ENCODE assay signal across 22 mouse cellular contexts in genomic region chr3:128122111-128122510, GRCm38 (mm10).
DNase-seq lines count a peak whose midpoint lies in the region; ATAC-seq and TF ChIP-seq lines count a peak whose summit lies in the region.
"Had no signal": no experiment of that assay in that cellular context is flagged by ENCODE, and none has a peak within 500 bp of the region (broad histone marks: within the 10 kb centered on the region; RNA-seq: fewer than 3 reads in every experiment).

No protein-coding gene starts in this region.

- 0 out of 2 replicates have a peak overlapping the region, but pooled peaks have one; percentile 16 for H3K27ac ChIP-seq in hindbrain, embryonic 10.5 days
- H3K27ac ChIP-seq in hindbrain, embryonic 13.5 days, result no peak overlapping the region
- no peak overlapping the region for H3K27ac ChIP-seq in midbrain, embryonic 14.5 days (replicated peaks; ENCODE audit: low read depth, low read length)
- no peak overlapping the region for H3K27ac ChIP-seq in midbrain, postnatal 0 days (ENCODE audit: low read depth, low read length)
- H3K27ac ChIP-seq: embryonic facial prominence, embryonic 15.5 days; hindbrain, embryonic 12.5 days; left cerebral cortex, adult 2 months; neural tube, embryonic 12.5 days had no signal

- 81% methylated on average over 6 of the region's 6 CpGs for WGBS in hindbrain, embryonic 10.5 days
- WGBS in hindbrain, embryonic 13.5 days, result 76% methylated on average over 6 of the region's 6 CpGs
- WGBS in midbrain, embryonic 14.5 days, result 50% methylated on average over 6 of the region's 6 CpGs
- WGBS in midbrain, postnatal 0 days, result 47% methylated on average over 6 of the region's 6 CpGs

- no peak overlapping the region for H3K4me2 ChIP-seq in hindbrain, embryonic 13.5 days
- H3K4me2 ChIP-seq in midbrain, embryonic 14.5 days (ENCODE audit: low read length), result no peak overlapping the region
- no peak overlapping the region for H3K4me2 ChIP-seq in midbrain, postnatal 0 days (ENCODE audit: low read depth, low read length, poor library complexity, severe bottlenecking)
- H3K4me2 ChIP-seq: embryonic facial prominence, embryonic 15.5 days; hindbrain, embryonic 12.5 days; neural tube, embryonic 12.5 days had no signal

- DNase-seq in hindbrain, embryonic 10.5 days (ENCODE audit: low spot score), result no peak
- DNase-seq in midbrain, embryonic 14.5 days, result peak; percentile 27
- no peak for DNase-seq in midbrain, postnatal 0 days (ENCODE audit: low spot score)
- DNase-seq in thymus, adult 18-20 months, result peak; percentile 14 to 27
- peak; percentile 70 for DNase-seq in thymus, postnatal 4 days
- no peak for DNase-seq in frontal cortex, postnatal 25 days (ENCODE audit: low spot score in 2 of 2)
- DNase-seq in heart, postnatal 4 days, result no peak
- DNase-seq: adrenal gland, adult 2 months; cerebellum, postnatal 14 days; embryo, embryonic 11 days; forebrain, postnatal 0 days; kidney, adult 8-10 months; kidney, postnatal 14 days; left cerebral cortex, postnatal 4 days; liver; lung, postnatal 4 days; right cerebral cortex, adult 18-20 months had no signal

- H3K27me3 ChIP-seq in hindbrain, embryonic 10.5 days (ENCODE audit: insufficient read depth, poor library complexity, severe bottlenecking), result no peaks in the 10 kb centered on the region
- H3K27me3 ChIP-seq in hindbrain, embryonic 13.5 days, result no peaks in the 10 kb centered on the region
- H3K27me3 ChIP-seq in midbrain, embryonic 14.5 days (ENCODE audit: control insufficient read depth, insufficient read depth, low read length), result no peaks in the 10 kb centered on the region
- H3K27me3 ChIP-seq in midbrain, postnatal 0 days (ENCODE audit: insufficient read depth, low read length), result no peaks in the 10 kb centered on the region
- H3K27me3 ChIP-seq: embryonic facial prominence, embryonic 15.5 days; hindbrain, embryonic 12.5 days; neural tube, embryonic 12.5 days had no signal

- no peak for TF ChIP-seq CTCF in midbrain, postnatal 0 days (IDR thresholded peaks at IDR 0.05)

- no peak overlapping the region for H3K4me3 ChIP-seq in hindbrain, embryonic 10.5 days
- no peak overlapping the region for H3K4me3 ChIP-seq in hindbrain, embryonic 13.5 days
- H3K4me3 ChIP-seq in midbrain, embryonic 14.5 days (replicated peaks; ENCODE audit: low read depth, low read length), result no peak overlapping the region
- no peak overlapping the region for H3K4me3 ChIP-seq in midbrain, postnatal 0 days (ENCODE audit: low read depth, low read length)
- H3K4me3 ChIP-seq: embryonic facial prominence, embryonic 15.5 days; hindbrain, embryonic 12.5 days; left cerebral cortex, adult 2 months; neural tube, embryonic 12.5 days had no signal

- H3K9me3 ChIP-seq in hindbrain, embryonic 10.5 days, result no peaks in the 10 kb centered on the region
- no peaks in the 10 kb centered on the region for H3K9me3 ChIP-seq in hindbrain, embryonic 13.5 days
- no peaks in the 10 kb centered on the region for H3K9me3 ChIP-seq in midbrain, embryonic 14.5 days (ENCODE audit: control insufficient read depth, low read length)
- no peaks in the 10 kb centered on the region for H3K9me3 ChIP-seq in midbrain, postnatal 0 days (ENCODE audit: low read length)
- H3K9me3 ChIP-seq: embryonic facial prominence, embryonic 15.5 days; hindbrain, embryonic 12.5 days; neural tube, embryonic 12.5 days had no signal

- H3K9ac ChIP-seq in hindbrain, embryonic 13.5 days, result no peak overlapping the region
- no peak overlapping the region for H3K9ac ChIP-seq in midbrain, embryonic 14.5 days (replicated peaks; ENCODE audit: low read length)
- H3K9ac ChIP-seq in midbrain, postnatal 0 days (replicated peaks; ENCODE audit: low read length, poor library complexity, severe bottlenecking), result no peak overlapping the region
- H3K9ac ChIP-seq: embryonic facial prominence, embryonic 15.5 days; forebrain, postnatal 0 days; hindbrain, embryonic 12.5 days; neural tube, embryonic 12.5 days had no signal

- no peak for ATAC-seq in hindbrain, embryonic 13.5 days (ENCODE audit: low FRiP score)
- no peak; the same call in 1 of the 2 replicates for ATAC-seq in midbrain, embryonic 14.5 days (ENCODE audit: low FRiP score, low TSS enrichment)
- no peak for ATAC-seq in midbrain, postnatal 0 days (ENCODE audit: low FRiP score)
- ATAC-seq: forebrain, postnatal 0 days had no signal

- no peaks in the 10 kb centered on the region for H3K36me3 ChIP-seq in hindbrain, embryonic 10.5 days
- H3K36me3 ChIP-seq in hindbrain, embryonic 13.5 days, result no peaks in the 10 kb centered on the region
- H3K36me3 ChIP-seq in midbrain, embryonic 14.5 days (ENCODE audit: control insufficient read depth, insufficient read depth, low read length), result no peaks in the 10 kb centered on the region
- H3K36me3 ChIP-seq in midbrain, postnatal 0 days (ENCODE audit: insufficient read depth, low read length), result no peaks in the 10 kb centered on the region
- H3K36me3 ChIP-seq: embryonic facial prominence, embryonic 15.5 days; hindbrain, embryonic 12.5 days; neural tube, embryonic 12.5 days had no signal

- H3K4me1 ChIP-seq in hindbrain, embryonic 10.5 days (replicated peaks), result peaks cover 8% of the 10 kb centered on the region; the same call in 1 of the 2 replicates
- H3K4me1 ChIP-seq in hindbrain, embryonic 13.5 days (replicated peaks), result no peaks in the 10 kb centered on the region
- H3K4me1 ChIP-seq in midbrain, embryonic 14.5 days (ENCODE audit: control insufficient read depth, insufficient read depth, low read length), result no peaks in the 10 kb centered on the region
- no peaks in the 10 kb centered on the region for H3K4me1 ChIP-seq in midbrain, postnatal 0 days (ENCODE audit: insufficient read depth, low read length)
- H3K4me1 ChIP-seq: embryonic facial prominence, embryonic 15.5 days; hindbrain, embryonic 12.5 days; neural tube, embryonic 12.5 days had no signal

Comparison
In these comparisons a context has a peak if more than half of its experiments do, and no peak if none do; other contexts are left out.
1. DNase-seq: peak in midbrain, embryonic 14.5 days (single experiment), thymus, adult 18-20 months (2 of 2) and thymus, postnatal 4 days (single experiment); none in hindbrain, embryonic 10.5 days (single experiment), midbrain, postnatal 0 days (single experiment), frontal cortex, postnatal 25 days (0 of 2) and heart, postnatal 4 days (single experiment).